Mouse (Mus musculus) forebrain, postnatal 0 days (tissue): ENCODE measurements around the gene 3100002H09Rik. TPM values are rescaled to one million over a fixed set of nuclear protein-coding genes. Genes with fewer than 3 reads are reported as not detected.
A peak's percentile ranks its signal among the peaks of the same experiment; 100 is the strongest.

Source experiments
- ATAC-seq: fragments of 200-750 bp; cut with Nextera tagmentation; 2 replicates; pipeline ENCODE4 v1.8.0; 2017; ENCODE audit warnings: mild to moderate bottlenecking, moderate library complexity
- DNase-seq: peaks from one replicate; pipeline ENCODE4 v3.0.0-alpha.2; 2015
- H3K27ac ChIP-seq: fragments of 300-500 bp; sonication (generic); 2 replicates; pipeline ENCODE4 v1.5.1; 2014; ENCODE audit warnings: low read depth, mild to moderate bottlenecking, antibody characterized with exemption, low read length, moderate library complexity, mixed read lengths
- H3K27me3 ChIP-seq: fragments of 300-500 bp; sonication (generic); 2 replicates; pipeline ENCODE4 v1.6.1; 2014; ENCODE audit warnings: mild to moderate bottlenecking, low read length, mixed read lengths; ENCODE audit not compliant: insufficient read depth
- H3K36me3 ChIP-seq: fragments of 300-500 bp; sonication (generic); 2 replicates; pipeline ENCODE4 v1.6.1; 2014; ENCODE audit warnings: mild to moderate bottlenecking, moderate library complexity; ENCODE audit not compliant: insufficient read depth
- H3K4me1 ChIP-seq: fragments of 300-500 bp; sonication (generic); 2 replicates; pipeline ENCODE4 v1.6.1; 2014; ENCODE audit warnings: antibody characterized with exemption; ENCODE audit not compliant: insufficient read depth
- H3K4me2 ChIP-seq: fragments of 300-500 bp; sonication (generic); 2 replicates; pipeline ENCODE4 v1.6.1; 2014; ENCODE audit warnings: low read depth, mild to moderate bottlenecking, moderate library complexity
- H3K4me3 ChIP-seq: fragments of 300-500 bp; sonication (generic); 2 replicates; pipeline ENCODE4 v1.5.1; 2014; ENCODE audit warnings: low read depth, low read length, mixed read lengths
- H3K9ac ChIP-seq: fragments of 300-500 bp; sonication (generic); 2 replicates; pipeline ENCODE4 v1.6.1; 2014; ENCODE audit warnings: mild to moderate bottlenecking
- H3K9me3 ChIP-seq: fragments of 300-500 bp; sonication (generic); 2 replicates; pipeline ENCODE4 v1.6.1; 2016; ENCODE audit warnings: low read length
- CTCF ChIP-seq: sonication (generic); IDR thresholded peaks from 2 replicates; pipeline ENCODE4 v1.5.1; 2016; ENCODE audit warnings: antibody characterized with exemption, control low read depth, low read depth
- WGBS: fragments of 180-500 bp; shearing (Covaris S2); extraction: QIAGEN DNeasy Blood & Tissue Kit; methylation state at CpG from one replicate; pipeline ENCODE4 v1.1.7; 2014; 5-methylcytosine and 5-hydroxymethylcytosine counted together
- polyA plus RNA-seq: library from polyadenylated mRNA; unstranded; fragments of >200 nt; fragmentation: Nextera tagmentation; extraction: Ambion mirVana; gene quantifications from 2 replicates; pipeline ENCODE4 v1.2.1, GENCODE M21; 2015
- total RNA-seq: library from RNA; depleted of rRNA; stranded (reverse); fragments of >200 nt; gene quantifications from 2 replicates; pipeline ENCODE4 v1.2.3, GENCODE M21; 2014; rRNA removed

Gene 3100002H09Rik
- total RNA-seq = 0.23 TPM in 1 of 2 replicates, not detected in the other
- polyA plus RNA-seq = 0.18 TPM in 1 of 2 replicates, not detected in the other

DNA sequence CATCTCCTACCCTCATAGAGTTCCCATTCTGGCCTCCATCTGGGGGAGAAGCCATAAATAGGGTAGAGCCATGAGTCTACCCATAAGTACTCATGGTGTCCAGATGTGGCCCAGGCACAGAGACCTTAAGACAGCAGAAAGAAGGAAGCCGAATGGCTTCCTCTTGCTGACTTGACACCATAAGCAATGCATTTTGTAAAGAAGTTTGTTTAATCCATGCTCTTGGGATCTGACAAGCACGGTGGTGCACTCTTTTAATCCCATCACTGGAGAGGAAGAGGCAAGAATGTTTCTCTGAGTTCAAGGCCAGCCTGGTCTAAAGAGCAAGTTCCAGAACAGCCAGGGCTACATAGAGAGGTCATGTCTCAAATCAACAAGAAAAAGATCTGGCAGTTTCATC, at the start of gene 3100002H09Rik:
Gene 3100002H09Rik, minus strand, starts transcription at position 101 of the 400 bp plus-strand sequence.
- Histone ChIP-seq H3K4me2 (no peak within 1 kb of the TSS), H3K9ac (no peak within 1 kb of the TSS), H3K4me3 (no peak within 1 kb of the TSS), H3K4me1 (no peaks in the 10 kb centered on the region), H3K9me3 (no peaks in the 10 kb centered on the region), H3K36me3 (no peaks in the 10 kb centered on the region), H3K27ac (no peak within 1 kb of the TSS), H3K27me3 (no peaks in the 10 kb centered on the region)
- no peak for ATAC-seq
- no peak for DNase-seq
- WGBS = 81% methylated on average over 2 of the region's 2 CpGs
- TF ChIP-seq CTCF = no peak

DNA sequence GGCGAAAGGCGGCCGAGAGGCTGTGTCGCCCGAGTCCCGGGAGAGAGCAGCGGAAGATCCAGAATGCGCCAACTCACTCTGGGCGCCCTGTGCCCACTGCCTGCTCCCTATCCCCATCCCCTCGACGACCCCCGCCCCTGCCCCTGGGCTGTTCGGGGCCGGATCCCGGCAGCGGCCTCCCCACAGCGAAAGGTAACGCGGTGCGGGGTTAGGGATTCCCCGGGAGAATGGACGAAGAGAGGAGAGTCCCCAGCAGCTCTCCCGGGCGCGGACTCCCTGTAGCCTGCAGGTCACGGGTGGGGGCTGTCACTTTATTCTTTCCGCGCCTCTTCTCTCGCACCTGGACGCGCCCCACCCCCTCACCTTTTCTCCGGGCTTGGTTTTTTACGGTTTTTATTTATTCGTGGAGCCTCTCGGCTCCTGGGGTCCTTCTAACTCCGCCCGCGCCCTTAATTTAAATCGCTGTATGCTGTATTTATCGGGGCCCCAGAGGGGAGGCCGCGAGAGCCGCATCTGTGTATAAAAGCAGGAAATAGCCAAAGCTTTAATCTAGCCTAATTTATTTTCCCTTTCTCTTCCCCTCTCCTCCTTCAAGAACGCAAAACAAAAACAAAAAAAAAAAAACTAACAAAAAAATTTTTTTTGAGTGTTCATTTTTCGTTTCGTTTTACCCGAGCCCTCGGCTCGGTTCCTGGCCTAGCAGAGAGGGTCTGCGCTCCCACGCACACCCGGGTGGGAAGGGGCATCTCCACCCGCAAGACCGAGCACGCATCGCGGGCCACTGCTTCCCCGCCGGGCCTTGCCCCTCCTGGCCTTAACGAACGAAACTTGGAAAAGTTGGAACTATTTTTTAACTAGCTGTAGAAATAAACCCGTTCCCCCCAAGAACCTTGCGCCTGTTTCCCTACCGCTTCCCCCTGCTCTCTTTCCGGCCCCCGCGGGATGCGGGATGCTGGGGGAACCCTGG, 48.9 kb upstream of the 3100002H09Rik start:
- Histone ChIP-seq H3K4me2 (peak overlapping the region; percentile 81), H3K4me3 (peak overlapping the region; percentile 48), H3K9ac (peak overlapping the region; percentile 59), H3K4me1 (peaks cover 3% of the 10 kb centered on the region; the same call in 1 of the 2 replicates), H3K27ac (no peak overlapping the region), H3K9me3 (no peaks in the 10 kb centered on the region), H3K27me3 (peaks cover 20% of the 10 kb centered on the region), H3K36me3 (no peaks in the 10 kb centered on the region)
- TF ChIP-seq CTCF = no peak
- WGBS = 4% methylated on average over 66 of the region's 68 CpGs
- peak; percentile 31 for DNase-seq
- no peak for ATAC-seq

GRCm38 (mm10) chr4:124658412-124658851, 47.8 kb upstream of the 3100002H09Rik start:
- H3K27ac ChIP-seq = no peak overlapping the region
- peak overlapping the region; percentile 59 for H3K9ac ChIP-seq
- H3K4me1 ChIP-seq = peaks cover 3% of the 10 kb centered on the region; the same call in 1 of the 2 replicates

DNA sequence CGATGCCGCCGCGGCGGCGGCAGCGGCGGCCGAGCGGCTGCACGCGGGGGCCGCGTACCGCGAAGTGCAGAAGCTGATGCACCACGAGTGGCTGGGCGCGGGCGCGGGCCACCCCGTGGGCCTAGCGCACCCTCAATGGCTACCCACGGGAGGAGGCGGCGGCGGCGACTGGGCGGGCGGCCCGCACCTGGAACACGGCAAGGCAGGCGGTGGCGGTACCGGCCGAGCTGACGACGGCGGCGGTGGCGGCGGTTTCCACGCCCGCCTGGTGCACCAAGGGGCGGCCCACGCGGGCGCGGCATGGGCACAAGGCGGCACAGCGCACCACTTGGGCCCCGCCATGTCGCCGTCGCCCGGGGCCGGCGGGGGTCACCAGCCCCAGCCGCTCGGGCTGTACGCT, 47.2 kb upstream of the 3100002H09Rik start:
- no peak for TF ChIP-seq CTCF
- Histone ChIP-seq H3K4me1 (peaks cover 3% of the 10 kb centered on the region; the same call in 1 of the 2 replicates), H3K27me3 (peaks cover 23% of the 10 kb centered on the region), H3K4me3 (peak overlapping the region; percentile 48), H3K4me2 (peak overlapping the region; percentile 81), H3K9ac (peak overlapping the region; percentile 59), H3K36me3 (no peaks in the 10 kb centered on the region), H3K27ac (peak overlapping the region; percentile 78), H3K9me3 (no peaks in the 10 kb centered on the region)
- peak; percentile 2; the same call in 1 of the 2 replicates for ATAC-seq
- WGBS = 4% methylated on average over 52 of the region's 61 CpGs
- no peak for DNase-seq

More at GRCm38 (mm10) chr4:124658412-124658851, 47.8 kb upstream of the 3100002H09Rik start:
- Histone ChIP-seq H3K4me3 (peak overlapping the region; percentile 48), H3K4me2 (peak overlapping the region; percentile 81), H3K36me3 (no peaks in the 10 kb centered on the region), H3K27me3 (peaks cover 23% of the 10 kb centered on the region), H3K9me3 (no peaks in the 10 kb centered on the region)
- DNase-seq (peak; percentile 57), ATAC-seq (no peak)
- WGBS = 2% methylated on average over 39 of the region's 39 CpGs
- TF ChIP-seq CTCF = no peak

DNA sequence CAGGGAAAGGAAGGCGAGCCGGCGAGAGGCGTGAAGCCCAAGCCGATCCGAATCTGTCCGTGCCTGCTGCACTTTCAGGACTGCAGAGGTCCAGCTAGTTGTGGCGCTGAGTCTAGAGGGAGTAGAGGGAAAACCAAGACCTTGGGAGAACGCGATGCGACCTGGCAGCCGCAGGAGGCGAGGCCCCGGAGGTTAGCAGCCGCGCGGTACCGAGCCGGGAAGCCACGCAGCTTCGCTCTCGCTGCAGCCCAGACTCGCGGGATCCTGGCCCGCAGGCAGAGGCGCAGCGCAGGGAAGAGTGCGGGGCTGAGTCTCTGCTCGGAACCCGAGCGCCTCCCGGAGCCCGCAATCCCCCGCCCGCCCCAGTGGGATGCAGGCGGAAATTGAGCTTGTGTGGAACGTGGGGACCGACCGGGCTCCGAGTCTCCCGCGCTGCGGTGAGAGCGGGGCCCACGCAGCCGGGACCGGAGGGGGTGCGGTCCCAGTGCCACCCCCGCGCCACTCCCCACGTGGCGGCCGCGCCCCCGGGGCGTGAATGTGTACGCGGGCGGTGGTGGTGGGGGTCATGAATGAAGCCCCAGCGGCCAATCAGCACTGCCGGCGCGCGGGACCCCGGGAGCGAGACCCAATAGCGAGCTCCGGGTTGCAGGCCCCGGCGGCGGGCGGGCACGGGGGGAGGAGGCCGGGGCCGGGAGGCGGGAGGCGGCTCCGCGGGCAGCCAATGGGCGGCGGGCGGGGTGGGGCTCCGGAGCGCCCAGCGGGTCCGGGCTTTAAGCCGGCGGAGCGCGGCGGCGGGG, 46.4 kb upstream of the 3100002H09Rik start:
- Histone ChIP-seq H3K4me3 (peak overlapping the region; percentile 48), H3K36me3 (no peaks in the 10 kb centered on the region), H3K4me1 (peaks cover 3% of the 10 kb centered on the region; the same call in 1 of the 2 replicates), H3K9me3 (no peaks in the 10 kb centered on the region), H3K4me2 (peak overlapping the region; percentile 81), H3K27me3 (peaks cover 23% of the 10 kb centered on the region), H3K9ac (peak overlapping the region; percentile 59), H3K27ac (peak overlapping the region; percentile 78)
- DNase-seq (peak; percentile 94), ATAC-seq (peak; percentile 94)
- 2% methylated on average over 78 of the region's 92 CpGs for WGBS
- TF ChIP-seq CTCF = peak; percentile 33

GRCm38 (mm10) chr4:124656518-124656853, 45.9 kb upstream of the 3100002H09Rik start, which contains the start of gene Pou3f1:
Pou3f1 (plus strand) TSS chr4:124656807.
- Histone ChIP-seq H3K36me3 (no peaks in the 10 kb centered on the region), H3K4me3 (peak within 1 kb of the TSS; percentile 48), H3K27ac (peak within 1 kb of the TSS; percentile 78), H3K4me1 (peaks cover 3% of the 10 kb centered on the region; the same call in 1 of the 2 replicates), H3K4me2 (peak within 1 kb of the TSS; percentile 81), H3K27me3 (peaks cover 23% of the 10 kb centered on the region), H3K9me3 (no peaks in the 10 kb centered on the region), H3K9ac (peak within 1 kb of the TSS; percentile 59)
- no peak for TF ChIP-seq CTCF
- WGBS = 0% methylated on average over 15 of the region's 15 CpGs
- no peak; the same call in 1 of the 2 replicates for ATAC-seq
- no peak for DNase-seq
